Mouse (Mus musculus) spleen, postnatal 4 days (tissue): ENCODE results near the gene Zbtb3.

Experiments used
- DNase-seq, 2 experiments: peaks; one replicate each; pipeline ENCODE4 v3.0.0; 2022; ENCODE audit warnings: low spot score in 2 of 2

Zbtb3 gene

GRCm38 (mm10) chr19:8839908-8840791, 37.8 kb downstream of the Zbtb3 start:
- DNase-seq, result peak; percentile 79 to 88

- no peak for DNase-seq
These were observed 38.7 kb downstream of the Zbtb3 start for GRCm38 (mm10) chr19:8841012-8841411.

- no peak for DNase-seq
These were observed 40.6 kb downstream of the Zbtb3 start for GRCm38 (mm10) chr19:8842961-8843360.

GRCm38 (mm10) chr19:8844371-8845129, 42.2 kb downstream of the Zbtb3 start:
- peak; percentile 76 to 92 for DNase-seq

GRCm38 (mm10) chr19:8848356-8848755, 46.0 kb downstream of the Zbtb3 start:
- no peak for DNase-seq

- DNase-seq, result no peak
These were observed 48.1 kb downstream of the Zbtb3 start, which contains the start of gene Lrrn4cl for GRCm38 (mm10) chr19:8850402-8850901. Gene Lrrn4cl, plus strand, starts transcription at chr19:8850768.

- DNase-seq, result no peak
These were observed 49.3 kb downstream of the Zbtb3 start for GRCm38 (mm10) chr19:8851639-8852038.

- no peak for DNase-seq
These were observed 50.0 kb downstream of the Zbtb3 start for GRCm38 (mm10) chr19:8852236-8852928.

- no peak for DNase-seq
These were observed 50.8 kb downstream of the Zbtb3 start for GRCm38 (mm10) chr19:8853117-8853516.
